Mouse (Mus musculus) hindbrain, embryonic 15.5 days (tissue): ENCODE measurements around the gene Pum2. TPM values are rescaled to one million over a fixed set of nuclear protein-coding genes. Genes with fewer than 3 reads are reported as not detected.
A peak's percentile ranks its signal among the peaks of the same experiment; 100 is the strongest.

ENCODE experiments used
- ATAC-seq: fragments of 200-750 bp; cut with Nextera tagmentation; 2 replicates; pipeline ENCODE4 v1.8.0; 2017; ENCODE audit warnings: low read depth, moderate number of reproducible peaks, moderate TSS enrichment; ENCODE audit not compliant: low FRiP score
- H3K27ac ChIP-seq: fragments of 300-500 bp; sonication (generic); replicated peaks from 2 replicates; pipeline ENCODE4 v1.5.1; 2015; ENCODE audit warnings: mild to moderate bottlenecking, inconsistent platforms
- H3K27me3 ChIP-seq: fragments of 300-500 bp; sonication (generic); 2 replicates; pipeline ENCODE4 v1.6.1; 2015; ENCODE audit warnings: control low read depth, inconsistent platforms
- H3K36me3 ChIP-seq: fragments of 300-500 bp; sonication (generic); 2 replicates; pipeline ENCODE4 v1.6.1; 2015; ENCODE audit warnings: control low read depth, inconsistent platforms
- H3K4me1 ChIP-seq: fragments of 300-500 bp; sonication (generic); replicated peaks from 2 replicates; pipeline ENCODE4 v1.6.1; 2015; ENCODE audit warnings: control low read depth, inconsistent platforms
- H3K4me2 ChIP-seq: fragments of 300-500 bp; sonication (generic); 2 replicates; pipeline ENCODE4 v1.6.1; 2015; ENCODE audit warnings: moderate library complexity, mild to moderate bottlenecking, inconsistent platforms
- H3K4me3 ChIP-seq: fragments of 300-500 bp; sonication (generic); 2 replicates; pipeline ENCODE4 v1.5.1; 2015; ENCODE audit warnings: mild to moderate bottlenecking, inconsistent platforms
- H3K9ac ChIP-seq: fragments of 300-500 bp; sonication (generic); 2 replicates; pipeline ENCODE4 v1.6.1; 2015; ENCODE audit warnings: inconsistent platforms
- H3K9me3 ChIP-seq: fragments of 300-500 bp; sonication (generic); 2 replicates; pipeline ENCODE4 v1.6.1; 2016; ENCODE audit warnings: control low read depth, inconsistent platforms
- WGBS: fragments of 180-500 bp; shearing (Covaris S2); methylation state at CpG from one replicate; pipeline ENCODE4 v1.1.7; 2015; 5-methylcytosine and 5-hydroxymethylcytosine counted together
- polyA plus RNA-seq: library from polyadenylated mRNA; unstranded; fragments of >200 nt; fragmentation: Nextera tagmentation; extraction: Ambion mirVana; gene quantifications from 2 replicates; pipeline ENCODE4 v1.2.1, GENCODE M21; 2015

Pum2 gene
- polyA plus RNA-seq, 1 experiment from 2014 or later, result 46.8 TPM

- Histone ChIP-seq H3K27me3 (no peaks in the 10 kb centered on the region), H3K4me2 (no peak overlapping the region), H3K27ac (no peak overlapping the region), H3K4me1 (no peaks in the 10 kb centered on the region), H3K9me3 (no peaks in the 10 kb centered on the region), H3K36me3 (no peaks in the 10 kb centered on the region), H3K4me3 (no peak overlapping the region), H3K9ac (no peak overlapping the region)
- ATAC-seq, result no peak
- 89% methylated on average over 3 of the region's 3 CpGs for WGBS
These were observed 108.6 kb downstream of the Pum2 start for GRCm38 (mm10) chr12:8782565-8782964.

GRCm38 (mm10) chr12:8784189-8784588 is 110.3 kb downstream of the Pum2 start:
- WGBS, result 57% methylated on average over 9 of the region's 9 CpGs

DNA sequence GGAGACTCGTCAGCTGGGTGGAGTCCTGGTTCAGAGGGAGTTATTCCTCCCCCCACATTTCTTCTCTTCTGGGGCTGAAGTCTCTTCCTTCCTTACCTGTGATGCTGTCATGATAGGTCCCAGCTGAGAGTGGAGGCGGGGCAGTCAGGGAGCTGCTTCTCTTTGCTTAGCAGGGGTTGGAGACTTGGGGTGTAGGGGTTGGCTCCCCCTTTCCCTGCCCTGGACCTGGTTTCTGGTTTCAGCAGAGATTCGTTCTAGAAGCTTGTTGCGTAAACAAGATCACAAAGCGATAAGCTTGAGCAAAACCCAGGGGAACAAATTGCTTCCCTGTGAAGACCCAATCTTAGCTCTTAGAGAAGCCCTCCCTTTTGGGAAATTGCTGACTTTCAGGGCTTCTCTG is 112.5 kb downstream of the Pum2 start:
- Histone ChIP-seq H3K4me1 (no peaks in the 10 kb centered on the region), H3K4me3 (no peak overlapping the region), H3K36me3 (0 out of 2 replicates have a peak, but pooled peaks cover 5% of the 10 kb centered on the region), H3K4me2 (no peak overlapping the region), H3K9ac (no peak overlapping the region), H3K27me3 (no peaks in the 10 kb centered on the region), H3K27ac (no peak overlapping the region), H3K9me3 (no peaks in the 10 kb centered on the region)
- 87% methylated on average over 5 of the region's 5 CpGs for WGBS
- no peak for ATAC-seq

More at GRCm38 (mm10) chr12:8784189-8784588, 110.3 kb downstream of the Pum2 start:
- no peaks in the 10 kb centered on the region for H3K4me1 ChIP-seq
- no peaks in the 10 kb centered on the region for H3K9me3 ChIP-seq
- no peak overlapping the region for H3K27ac ChIP-seq
- no peak overlapping the region for H3K9ac ChIP-seq
- no peaks in the 10 kb centered on the region for H3K36me3 ChIP-seq
- H3K4me3 ChIP-seq, result no peak overlapping the region
- no peaks in the 10 kb centered on the region for H3K27me3 ChIP-seq
- no peak for ATAC-seq
- no peak overlapping the region for H3K4me2 ChIP-seq

DNA sequence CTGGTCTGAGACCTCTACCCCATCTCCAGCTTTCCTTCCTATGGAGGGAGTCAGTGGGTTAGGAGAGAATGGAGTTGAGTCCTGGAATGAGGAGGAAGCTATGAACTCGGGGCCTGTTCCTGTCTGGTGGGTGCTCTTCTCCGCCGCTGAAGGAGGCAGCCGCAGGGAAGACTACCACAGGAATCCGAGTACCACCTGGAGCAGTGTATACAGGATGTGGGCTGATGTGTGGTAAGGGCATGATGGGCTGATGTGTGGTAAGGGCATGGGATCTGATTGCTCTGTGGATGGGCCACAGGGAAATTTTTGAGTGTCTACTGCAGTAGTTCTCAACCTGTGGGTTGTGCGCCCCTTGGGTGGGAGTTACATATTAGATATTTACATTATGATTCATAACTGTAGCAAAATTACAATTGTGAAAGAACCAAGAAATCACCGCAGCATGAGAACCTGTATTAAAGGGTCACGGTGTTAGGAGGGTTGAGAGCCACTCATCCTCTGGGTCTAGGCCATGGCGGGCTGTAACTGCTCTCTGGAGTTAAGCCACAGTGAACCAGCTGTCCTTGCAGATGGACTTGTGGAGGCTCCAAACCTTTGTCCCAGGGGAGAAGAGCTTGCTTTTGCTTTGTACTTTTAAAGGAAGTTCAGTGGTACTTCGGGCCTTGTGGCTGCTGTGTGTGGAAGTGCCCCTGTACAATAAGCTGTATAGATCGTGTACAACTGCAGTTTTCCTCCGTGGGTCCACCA is 113.2 kb downstream of the Pum2 start:
- Histone ChIP-seq H3K36me3 (0 out of 2 replicates have a peak, but pooled peaks cover 5% of the 10 kb centered on the region), H3K9me3 (no peaks in the 10 kb centered on the region), H3K4me3 (no peak overlapping the region), H3K4me1 (no peaks in the 10 kb centered on the region), H3K27me3 (no peaks in the 10 kb centered on the region), H3K4me2 (no peak overlapping the region), H3K9ac (no peak overlapping the region), H3K27ac (no peak overlapping the region)
- 90% methylated on average over 12 of the region's 12 CpGs for WGBS
- no peak for ATAC-seq

DNA sequence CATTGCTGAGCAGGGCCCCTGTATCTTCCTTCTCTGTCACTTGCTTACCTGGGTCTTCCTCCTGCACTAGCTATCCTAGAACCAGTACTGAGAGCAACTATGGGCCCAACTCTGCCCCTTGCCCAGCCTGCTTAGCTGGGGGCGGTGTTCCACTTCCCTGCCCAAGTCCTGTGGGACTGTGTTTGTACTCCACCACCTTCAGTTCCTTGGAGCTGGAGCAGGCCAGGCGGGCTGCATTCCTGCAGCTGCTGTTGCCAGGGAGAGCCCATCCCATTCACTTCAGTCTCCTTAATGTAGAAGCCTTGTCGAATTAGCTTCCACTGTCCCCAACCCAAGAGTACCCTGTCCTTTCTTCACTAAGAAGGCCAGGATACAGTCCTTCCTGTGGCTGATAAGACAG is 114.5 kb downstream of the Pum2 start:
- Histone ChIP-seq H3K27ac (no peak overlapping the region), H3K4me1 (no peaks in the 10 kb centered on the region), H3K9ac (no peak overlapping the region), H3K4me3 (no peak overlapping the region), H3K27me3 (no peaks in the 10 kb centered on the region), H3K36me3 (0 out of 2 replicates have a peak, but pooled peaks cover 5% of the 10 kb centered on the region), H3K9me3 (no peaks in the 10 kb centered on the region), H3K4me2 (no peak overlapping the region)
- ATAC-seq, result no peak
- 34% methylated on average over 3 of the region's 3 CpGs for WGBS

- Histone ChIP-seq H3K4me3 (no peak overlapping the region), H3K36me3 (0 out of 2 replicates have a peak, but pooled peaks cover 5% of the 10 kb centered on the region), H3K27me3 (no peaks in the 10 kb centered on the region), H3K4me1 (no peaks in the 10 kb centered on the region), H3K9ac (no peak overlapping the region), H3K27ac (no peak overlapping the region), H3K9me3 (no peaks in the 10 kb centered on the region), H3K4me2 (no peak overlapping the region)
- WGBS, result 96% methylated on average over 12 of the region's 12 CpGs
- ATAC-seq, result no peak
These were observed 116.7 kb downstream of the Pum2 start for GRCm38 (mm10) chr12:8790615-8791014.

GRCm38 (mm10) chr12:8793410-8794051 is 119.6 kb downstream of the Pum2 start:
- Histone ChIP-seq H3K9me3 (no peaks in the 10 kb centered on the region), H3K4me1 (no peaks in the 10 kb centered on the region), H3K4me3 (no peak overlapping the region), H3K27ac (no peak overlapping the region), H3K36me3 (0 out of 2 replicates have a peak, but pooled peaks cover 5% of the 10 kb centered on the region), H3K9ac (no peak overlapping the region), H3K4me2 (no peak overlapping the region), H3K27me3 (no peaks in the 10 kb centered on the region)
- 83% methylated on average over 2 of the region's 2 CpGs for WGBS
- peak; percentile 40; the same call in 1 of the 2 replicates for ATAC-seq

DNA sequence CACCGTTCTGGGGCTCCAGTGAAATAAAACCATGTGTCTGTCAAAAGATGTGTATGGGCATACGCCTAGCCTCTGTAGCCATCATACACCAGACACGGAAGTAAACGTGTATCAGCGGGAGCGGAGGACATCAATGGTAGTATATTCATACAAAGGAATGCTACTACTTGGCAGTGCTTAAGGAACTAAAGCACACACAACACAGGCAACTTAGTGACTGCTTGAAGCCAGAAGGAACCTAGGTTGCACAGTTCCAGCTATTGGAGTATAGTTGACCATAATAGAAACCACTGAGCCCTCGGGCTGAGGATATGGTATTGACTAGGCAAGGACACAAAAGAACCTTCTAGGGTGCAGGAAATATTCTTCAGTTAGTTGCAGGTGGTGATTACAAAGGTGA is 124.0 kb downstream of the Pum2 start:
- Histone ChIP-seq H3K36me3 (no peaks in the 10 kb centered on the region), H3K4me3 (no peak overlapping the region), H3K4me1 (no peaks in the 10 kb centered on the region), H3K9ac (no peak overlapping the region), H3K4me2 (no peak overlapping the region), H3K9me3 (no peaks in the 10 kb centered on the region), H3K27ac (no peak overlapping the region), H3K27me3 (no peaks in the 10 kb centered on the region)
- ATAC-seq, result no peak
- 94% methylated on average over 7 of the region's 7 CpGs for WGBS

DNA sequence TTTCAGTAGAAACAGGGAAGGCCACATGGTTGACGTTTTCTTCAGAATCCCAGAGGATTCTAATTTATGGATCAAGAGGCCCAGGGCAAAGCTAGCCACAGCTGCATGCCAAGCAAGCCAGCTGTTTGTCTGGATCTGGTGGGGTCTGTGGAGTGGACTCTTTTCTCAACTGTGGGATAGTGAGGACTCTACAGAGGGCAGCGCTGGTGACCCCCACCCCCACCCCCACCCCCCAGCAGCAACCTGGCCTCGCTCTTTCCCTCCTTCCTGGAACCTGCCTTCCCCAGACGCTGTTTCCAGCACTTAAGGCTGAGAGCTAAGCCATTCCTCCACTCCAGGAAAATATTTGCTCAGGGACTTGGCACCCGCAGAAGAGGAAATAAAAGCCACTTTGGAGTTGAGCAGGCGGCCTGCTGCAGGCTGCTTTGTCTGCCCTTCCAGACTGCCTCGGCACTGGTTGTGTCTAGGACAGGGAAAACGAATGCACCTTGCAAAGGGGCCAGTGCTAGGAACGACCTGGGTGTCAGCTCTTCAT is 124.6 kb downstream of the Pum2 start:
- H3K27ac ChIP-seq, result no peak overlapping the region

More for the DNA sequence above, 124.6 kb downstream of the Pum2 start:
- H3K4me1 ChIP-seq, result no peaks in the 10 kb centered on the region
- H3K27me3 ChIP-seq, result no peaks in the 10 kb centered on the region
- no peaks in the 10 kb centered on the region for H3K36me3 ChIP-seq
- 59% methylated on average over 9 of the region's 9 CpGs for WGBS
- no peaks in the 10 kb centered on the region for H3K9me3 ChIP-seq
- no peak overlapping the region for H3K4me2 ChIP-seq
- ATAC-seq, result no peak
- no peak overlapping the region for H3K4me3 ChIP-seq
- no peak overlapping the region for H3K9ac ChIP-seq

Other genes starting within 250 kb of the Pum2 start
- gene Rhob, start 174.1 kb upstream of the Pum2 start, polyA plus RNA-seq, result 94.4 and 103 TPM in 2 replicates
- gene Slc7a15, start 75.1 kb upstream of the Pum2 start, polyA plus RNA-seq, result not detected in 2 replicates
- gene Sdc1, start 97.2 kb downstream of the Pum2 start, polyA plus RNA-seq, result 18.1 and 21.8 TPM in 2 replicates
- gene Laptm4a, start 247.5 kb downstream of the Pum2 start, polyA plus RNA-seq, result 196 and 201 TPM in 2 replicates